Mouse (Mus musculus) heart, embryonic 14.5 days (tissue): ENCODE data around the gene Man2a1. TPM values are rescaled to one million over a fixed set of nuclear protein-coding genes. Genes with fewer than 3 reads are reported as not detected.

ENCODE experiments used
- ATAC-seq: fragments of 200-750 bp; cut with Nextera tagmentation; 2 replicates; pipeline ENCODE4 v1.8.0; 2017; ENCODE audit warnings: low read depth, moderate TSS enrichment; ENCODE audit not compliant: insufficient number of reproducible peaks, insufficient read depth, low FRiP score
- H3K27ac ChIP-seq, 2 experiments: fragments of 200-500 bp in 1 of 2; fragments of 300-500 bp in 1 of 2; sonication (generic) in 1 of 2; replicated peaks in 1 of 2; 2 replicates each; pipeline ENCODE4 v1.5.1; 2012 to 2014; ENCODE audit warnings: low read depth in 2 of 2, low read length in 2 of 2, control low read depth in 1 of 2, mild to moderate bottlenecking in 1 of 2, mixed read lengths in 1 of 2; ENCODE audit not compliant: control insufficient read depth in 1 of 2, insufficient read depth in 1 of 2
- H3K27me3 ChIP-seq: fragments of 300-500 bp; sonication (generic); 2 replicates; pipeline ENCODE4 v1.6.1; 2014; ENCODE audit warnings: mild to moderate bottlenecking, low read length, control low read depth; ENCODE audit not compliant: control insufficient read depth, insufficient read depth
- H3K36me3 ChIP-seq: fragments of 300-500 bp; sonication (generic); 2 replicates; pipeline ENCODE4 v1.6.1; 2014; ENCODE audit warnings: mild to moderate bottlenecking, control low read depth, low read length, mixed read lengths; ENCODE audit not compliant: control insufficient read depth, insufficient read depth
- H3K4me1 ChIP-seq, 2 experiments: fragments of 200-500 bp in 1 of 2; fragments of 300-500 bp in 1 of 2; sonication (generic) in 1 of 2; 2 replicates each; pipeline ENCODE4 v1.6.1; 2012 to 2014; ENCODE audit warnings: low read length in 2 of 2, control low read depth in 1 of 2, mixed read lengths in 1 of 2; ENCODE audit not compliant: control insufficient read depth in 2 of 2, insufficient read depth in 2 of 2
- H3K4me2 ChIP-seq: fragments of 300-500 bp; sonication (generic); 2 replicates; pipeline ENCODE4 v1.6.1; 2014; ENCODE audit warnings: mild to moderate bottlenecking, low read length
- H3K4me3 ChIP-seq, 2 experiments: fragments of 200-500 bp in 1 of 2; fragments of 300-500 bp in 1 of 2; sonication (generic) in 1 of 2; 2 replicates each; pipeline ENCODE4 v1.5.1; 2012 to 2014; ENCODE audit warnings: low read length in 2 of 2, mild to moderate bottlenecking in 2 of 2, control low read depth in 1 of 2, low read depth in 1 of 2, moderate library complexity in 1 of 2; ENCODE audit not compliant: control insufficient read depth in 1 of 2, insufficient read depth in 1 of 2
- H3K9ac ChIP-seq: fragments of 300-500 bp; sonication (generic); 2 replicates; pipeline ENCODE4 v1.6.1; 2014; ENCODE audit warnings: mild to moderate bottlenecking, low read length
- H3K9me3 ChIP-seq: fragments of 300-500 bp; sonication (generic); 2 replicates; pipeline ENCODE4 v1.6.1; 2016; ENCODE audit warnings: low read length, control low read depth; ENCODE audit not compliant: control insufficient read depth
- WGBS: fragments of 180-500 bp; shearing (Covaris S2); extraction: QIAGEN DNeasy Blood & Tissue Kit; methylation state at CpG from one replicate; pipeline ENCODE4 v1.1.7; 2014; 5-methylcytosine and 5-hydroxymethylcytosine counted together
- polyA plus RNA-seq: library from polyadenylated mRNA; unstranded; fragments of >200 nt; fragmentation: Nextera tagmentation; extraction: Ambion mirVana; gene quantifications from 2 replicates; pipeline ENCODE4 v1.2.1, GENCODE M21; 2014

Gene Man2a1
- polyA plus RNA-seq, 1 experiment from 2014 or later: 5.7 TPM

DNA sequence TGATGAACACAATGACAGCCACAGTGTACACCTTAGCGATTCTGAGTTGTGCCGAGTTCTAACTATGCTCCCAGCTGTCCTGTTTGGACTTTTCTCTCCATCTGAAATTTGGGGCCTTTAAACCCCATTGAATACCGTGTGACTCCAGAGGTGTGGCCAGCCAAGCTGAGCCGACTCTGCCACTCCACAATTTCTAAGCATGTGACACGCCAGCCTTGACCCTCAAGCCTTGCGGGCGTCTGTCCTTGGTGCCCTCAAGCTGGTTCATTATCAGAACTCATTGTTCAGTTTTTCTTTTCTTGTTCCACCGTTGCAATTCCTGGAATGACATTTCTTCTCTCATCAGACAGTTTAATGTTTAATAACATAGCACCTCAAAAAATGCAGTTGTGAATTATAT is 98.0 kb downstream of the Man2a1 start:
- Histone ChIP-seq H3K4me3 (no peak overlapping the region), H3K4me1 (no peaks in the 10 kb centered on the region), H3K9ac (no peak overlapping the region), H3K9me3 (no peaks in the 10 kb centered on the region), H3K27me3 (no peaks in the 10 kb centered on the region), H3K36me3 (no peaks in the 10 kb centered on the region), H3K4me2 (no peak overlapping the region), H3K27ac (no peak overlapping the region)
- no peak for ATAC-seq
- WGBS: 82% methylated on average over 8 of the region's 8 CpGs

GRCm38 (mm10) chr17:64703649-64704230 is 103.2 kb downstream of the Man2a1 start:
- no peaks in the 10 kb centered on the region for H3K9me3 ChIP-seq
- H3K9ac ChIP-seq: no peak overlapping the region
- H3K27ac ChIP-seq: no peak overlapping the region
- no peak overlapping the region for H3K4me3 ChIP-seq
- WGBS: 93% methylated on average over 4 of the region's 4 CpGs
- no peaks in the 10 kb centered on the region for H3K4me1 ChIP-seq
- no peak for ATAC-seq
- no peaks in the 10 kb centered on the region for H3K27me3 ChIP-seq
- no peaks in the 10 kb centered on the region for H3K36me3 ChIP-seq
- no peak overlapping the region for H3K4me2 ChIP-seq

- WGBS: 71% methylated on average over 6 of the region's 6 CpGs
- no peaks in the 10 kb centered on the region for H3K9me3 ChIP-seq
- H3K4me1 ChIP-seq: no peaks in the 10 kb centered on the region
- 0 out of 2 replicates have a peak, but pooled peaks cover 3% of the 10 kb centered on the region for H3K36me3 ChIP-seq
- no peak for ATAC-seq
- no peaks in the 10 kb centered on the region for H3K27me3 ChIP-seq
- H3K4me3 ChIP-seq: no peak overlapping the region
- H3K4me2 ChIP-seq: no peak overlapping the region
- H3K27ac ChIP-seq: no peak overlapping the region
- H3K9ac ChIP-seq: no peak overlapping the region
These were observed 107.0 kb downstream of the Man2a1 start for GRCm38 (mm10) chr17:64707529-64707928.

DNA sequence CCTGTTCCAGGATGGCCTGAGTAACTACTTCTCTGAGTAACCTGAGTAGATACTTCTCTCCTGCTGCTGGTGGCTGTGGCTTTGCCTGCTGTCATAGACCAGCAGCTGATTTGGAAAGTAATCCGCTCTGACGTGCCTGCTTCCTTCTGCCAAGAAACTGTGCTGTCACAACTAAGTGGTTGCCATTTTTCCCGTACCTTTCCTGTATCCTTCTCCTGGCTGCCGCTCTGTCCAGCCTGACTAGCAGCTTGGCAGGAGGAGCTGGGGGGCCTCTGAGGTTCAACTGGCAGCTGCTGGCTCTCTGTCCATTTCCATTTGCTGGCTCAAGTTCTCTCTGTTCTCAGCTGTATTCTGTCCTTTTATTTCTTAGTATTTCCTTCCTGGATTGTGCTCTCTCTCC is 115.8 kb downstream of the Man2a1 start:
- Histone ChIP-seq H3K27ac (no peak overlapping the region; a peak in 1 of 4 replicates), H3K9me3 (no peaks in the 10 kb centered on the region), H3K27me3 (no peaks in the 10 kb centered on the region), H3K4me2 (no peak overlapping the region), H3K4me1 (peaks cover 2 to 7% of the 10 kb centered on the region in 2 experiments; a peak in 3 of 4 replicates), H3K36me3 (peaks cover 13% of the 10 kb centered on the region; the same call in 1 of the 2 replicates), H3K9ac (no peak overlapping the region), H3K4me3 (no peak overlapping the region)
- 40% methylated on average over 4 of the region's 4 CpGs for WGBS
- ATAC-seq: peak; percentile 54; the same call in 1 of the 2 replicates

DNA sequence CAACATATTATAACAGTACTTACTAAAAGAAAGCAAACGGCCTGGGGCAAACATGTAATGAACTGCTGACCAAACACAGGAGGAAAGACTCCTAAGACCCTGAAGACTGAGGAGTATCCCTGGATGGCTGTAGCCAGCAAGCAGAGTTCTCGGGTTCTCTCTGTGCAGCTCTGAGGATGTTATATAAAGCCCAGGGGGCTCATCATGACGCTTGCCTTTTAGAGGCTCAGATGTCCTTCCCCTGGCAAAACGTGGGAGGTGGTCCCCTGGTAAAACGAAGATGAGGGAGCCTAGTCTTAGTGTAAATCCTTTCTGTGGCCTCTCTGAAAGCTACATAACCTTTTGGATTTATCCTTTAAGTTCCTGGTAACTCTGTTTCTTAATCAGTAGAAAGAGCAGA is 119.2 kb downstream of the Man2a1 start:
- ATAC-seq: no peak
- Histone ChIP-seq H3K9me3 (no peaks in the 10 kb centered on the region), H3K36me3 (no peaks in the 10 kb centered on the region), H3K27me3 (no peaks in the 10 kb centered on the region), H3K27ac (no peak overlapping the region), H3K4me1 (peaks cover 2 to 7% of the 10 kb centered on the region in 2 experiments; a peak in 3 of 4 replicates), H3K4me2 (no peak overlapping the region), H3K4me3 (no peak overlapping the region), H3K9ac (no peak overlapping the region)
- 78% methylated on average over 5 of the region's 5 CpGs for WGBS

DNA sequence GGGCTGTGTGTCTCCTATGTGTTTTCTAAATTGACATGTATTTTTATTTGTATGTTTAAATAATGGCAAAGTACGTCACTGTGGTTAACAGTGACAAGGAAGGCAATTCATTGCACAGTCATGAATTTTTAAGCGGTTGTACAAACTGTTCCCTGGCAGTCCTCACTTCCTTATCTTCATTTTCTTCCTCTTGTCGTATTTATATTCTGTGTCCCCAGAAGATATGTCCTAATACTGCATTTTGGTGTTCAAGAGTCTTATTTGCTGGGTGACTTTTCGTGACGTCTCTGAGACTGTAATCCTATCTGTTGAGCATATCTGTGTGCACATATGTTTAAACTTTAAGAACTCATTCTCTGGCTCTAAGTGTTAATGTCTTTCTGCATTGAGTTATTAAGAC is 120.6 kb downstream of the Man2a1 start:
- Histone ChIP-seq H3K36me3 (no peaks in the 10 kb centered on the region), H3K9ac (no peak overlapping the region), H3K4me1 (peaks cover 2 to 5% of the 10 kb centered on the region in 2 experiments; a peak in 3 of 4 replicates), H3K9me3 (no peaks in the 10 kb centered on the region), H3K4me3 (no peak overlapping the region), H3K27me3 (no peaks in the 10 kb centered on the region), H3K27ac (no peak overlapping the region), H3K4me2 (no peak overlapping the region)
- no peak for ATAC-seq
- 60% methylated on average over 5 of the region's 5 CpGs for WGBS

DNA sequence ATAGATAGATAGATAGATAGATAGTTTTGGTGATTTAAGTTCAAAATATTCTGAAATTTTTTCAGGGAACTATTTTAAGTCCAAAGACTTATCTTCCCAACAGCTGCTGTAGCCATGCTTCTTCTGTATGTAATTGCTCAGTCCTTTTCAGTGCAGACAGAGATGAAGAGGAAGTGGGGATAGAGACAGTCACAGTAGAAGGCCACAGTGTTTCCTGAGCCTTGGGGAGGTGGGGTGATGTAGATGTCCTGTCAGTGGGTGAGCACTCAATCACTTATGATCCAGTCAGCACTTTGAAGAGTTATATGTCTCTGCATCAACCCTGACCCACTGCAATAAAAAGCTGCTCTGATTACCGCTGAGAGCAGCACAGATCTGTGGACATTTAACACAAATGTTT is 122.6 kb downstream of the Man2a1 start:
- Histone ChIP-seq H3K4me1 (peaks cover 0 to 2% of the 10 kb centered on the region in 2 experiments; a peak in 1 of 4 replicates), H3K27me3 (no peaks in the 10 kb centered on the region), H3K9me3 (no peaks in the 10 kb centered on the region), H3K27ac (no peak overlapping the region), H3K4me3 (no peak overlapping the region), H3K4me2 (no peak overlapping the region), H3K36me3 (no peaks in the 10 kb centered on the region), H3K9ac (no peak overlapping the region)
- WGBS: 88% methylated on average over 1 of the region's 1 CpGs
- no peak for ATAC-seq

DNA sequence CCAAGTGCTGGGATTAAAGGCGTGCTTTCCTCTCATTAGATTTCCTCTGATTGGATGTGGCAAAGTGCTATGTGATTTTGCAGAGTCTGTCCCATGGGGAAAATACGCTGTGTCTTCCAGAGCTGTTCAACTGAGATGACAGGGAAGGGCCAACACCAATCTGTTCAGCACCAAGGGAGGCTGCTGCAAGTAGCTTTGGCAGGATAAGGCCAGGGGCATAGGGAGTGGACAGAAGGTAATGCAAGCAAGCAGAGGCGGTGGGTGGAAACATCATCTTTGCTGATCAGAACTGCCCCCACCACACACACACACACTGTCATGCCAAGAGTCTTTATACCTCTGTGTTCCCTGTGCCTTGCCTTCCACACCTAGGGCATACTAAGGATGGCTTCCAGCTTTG is 124.7 kb downstream of the Man2a1 start:
- no peaks in the 10 kb centered on the region; a peak in 1 of 4 replicates for H3K4me1 ChIP-seq
- no peaks in the 10 kb centered on the region for H3K9me3 ChIP-seq
- 93% methylated on average over 3 of the region's 3 CpGs for WGBS
- no peak overlapping the region for H3K4me3 ChIP-seq
- H3K4me2 ChIP-seq: no peak overlapping the region
- 0 out of 2 replicates have a peak, but pooled peaks cover 5% of the 10 kb centered on the region for H3K36me3 ChIP-seq
- H3K27me3 ChIP-seq: no peaks in the 10 kb centered on the region
- no peak overlapping the region for H3K9ac ChIP-seq
- no peak for ATAC-seq
- H3K27ac ChIP-seq: no peak overlapping the region
